Mouse (Mus musculus) stomach, postnatal 0 days (tissue): ENCODE results near the gene Hspa1a. TPM values are rescaled to one million over a fixed set of nuclear protein-coding genes. Genes with fewer than 3 reads are reported as not detected.
"Not testable (repeated sequence)": the region's sequence is repeated elsewhere in the genome, so short reads cannot be mapped to it uniquely, and the experiment has no call there.

Experiments used
- ATAC-seq: fragments of 200-750 bp; cut with Nextera tagmentation; 2 replicates; pipeline ENCODE4 v1.8.0; 2017; ENCODE audit not compliant: low FRiP score, low TSS enrichment
- DNase-seq: peaks from one replicate; pipeline ENCODE4 v3.0.0-alpha.2; 2016; ENCODE audit warnings: low spot score
- H3K27ac ChIP-seq: fragments of 300-500 bp; sonication (generic); replicated peaks from 2 replicates; pipeline ENCODE4 v1.5.1; 2014; ENCODE audit warnings: mild to moderate bottlenecking, control low read depth
- H3K27me3 ChIP-seq: fragments of 300-500 bp; sonication (generic); 2 replicates; pipeline ENCODE4 v1.6.1; 2014; ENCODE audit warnings: low read length; ENCODE audit not compliant: control insufficient read depth, insufficient read depth
- H3K36me3 ChIP-seq: fragments of 300-500 bp; sonication (generic); 2 replicates; pipeline ENCODE4 v1.6.1; 2014; ENCODE audit warnings: low read length, mixed read lengths; ENCODE audit not compliant: control insufficient read depth, insufficient read depth
- H3K4me1 ChIP-seq: fragments of 300-500 bp; sonication (generic); replicated peaks from 2 replicates; pipeline ENCODE4 v1.6.1; 2014; ENCODE audit warnings: antibody characterized with exemption; ENCODE audit not compliant: control insufficient read depth, insufficient read depth
- H3K4me2 ChIP-seq: fragments of 300-500 bp; sonication (generic); replicated peaks from 2 replicates; pipeline ENCODE4 v1.6.1; 2014; ENCODE audit warnings: low read depth, mild to moderate bottlenecking, control low read depth, moderate library complexity
- H3K4me3 ChIP-seq: fragments of 300-500 bp; sonication (generic); 2 replicates; pipeline ENCODE4 v1.5.1; 2014; ENCODE audit warnings: low read depth, low read length, control low read depth
- H3K9ac ChIP-seq: fragments of 300-500 bp; sonication (generic); 2 replicates; pipeline ENCODE4 v1.6.1; 2014; ENCODE audit warnings: mild to moderate bottlenecking, low read length, control low read depth, mixed read lengths
- H3K9me3 ChIP-seq: fragments of 300-500 bp; sonication (generic); 2 replicates; pipeline ENCODE4 v1.6.1; 2016; ENCODE audit warnings: low read length; ENCODE audit not compliant: control insufficient read depth
- CTCF ChIP-seq: IDR thresholded peaks from 2 replicates; pipeline ENCODE4 v1.5.1; 2016; ENCODE audit warnings: antibody characterized with exemption, low read depth, mild to moderate bottlenecking, moderate library complexity
- EP300 ChIP-seq: optimal IDR thresholded peaks from 2 replicates; pipeline ENCODE3; 2016; ENCODE audit warnings: antibody characterized with exemption
- WGBS: fragments of 180-500 bp; shearing (Covaris S2); extraction: QIAGEN DNeasy Blood & Tissue Kit; methylation state at CpG from one replicate; pipeline ENCODE4 v1.1.7; 2014; 5-methylcytosine and 5-hydroxymethylcytosine counted together
- polyA plus RNA-seq: library from polyadenylated mRNA; unstranded; fragments of >200 nt; fragmentation: Nextera tagmentation; extraction: Ambion mirVana; gene quantifications from 2 replicates; pipeline ENCODE4 v1.2.1, GENCODE M21; 2015

Hspa1a gene
- polyA plus RNA-seq, 1 experiment from 2014 or later = 24.1 TPM

- TF ChIP-seq CTCF (peak; percentile 80), EP300 (peak; percentile 96)
- ATAC-seq = peak; percentile 74
- Histone ChIP-seq H3K9ac (peak overlapping the region; percentile 83), H3K9me3 (no peaks in the 10 kb centered on the region), H3K36me3 (0 out of 2 replicates have a peak, but pooled peaks cover 7% of the 10 kb centered on the region), H3K27ac (peak overlapping the region; percentile 80), H3K4me3 (peak overlapping the region; percentile 74), H3K4me1 (peaks cover 5% of the 10 kb centered on the region; the same call in 1 of the 2 replicates), H3K27me3 (no peaks in the 10 kb centered on the region), H3K4me2 (peak overlapping the region; percentile 64)
- WGBS = under 1% methylated on average over 23 of the region's 23 CpGs
- DNase-seq = peak; percentile 83
Observed at GRCm38 (mm10) chr17:34952378-34953040, 19.4 kb downstream of the Hspa1a start.

GRCm38 (mm10) chr17:34951636-34952377 lies 20.1 kb downstream of the Hspa1a start:
- peak overlapping the region; percentile 74 for H3K4me3 ChIP-seq
- no peak for DNase-seq
- WGBS = under 1% methylated on average over 29 of the region's 29 CpGs
- peak; percentile 40; the same call in 1 of the 2 replicates for ATAC-seq
- peak overlapping the region; percentile 64 for H3K4me2 ChIP-seq
- H3K36me3 ChIP-seq = 0 out of 2 replicates have a peak, but pooled peaks cover 7% of the 10 kb centered on the region
- peak overlapping the region; percentile 83 for H3K9ac ChIP-seq
- peak overlapping the region; percentile 80 for H3K27ac ChIP-seq
- peaks cover 5% of the 10 kb centered on the region; the same call in 1 of the 2 replicates for H3K4me1 ChIP-seq
- no peaks in the 10 kb centered on the region for H3K27me3 ChIP-seq
- TF ChIP-seq EP300 (no peak), CTCF (no peak)
- no peaks in the 10 kb centered on the region for H3K9me3 ChIP-seq

GRCm38 (mm10) chr17:34950514-34951455 lies 21.2 kb downstream of the Hspa1a start:
- Histone ChIP-seq H3K27ac (peak overlapping the region; percentile 4; the same call in 1 of the 2 replicates), H3K4me2 (peak overlapping the region; percentile 64), H3K4me3 (peak overlapping the region; percentile 74), H3K9me3 (no peaks in the 10 kb centered on the region), H3K9ac (peak overlapping the region; percentile 83), H3K27me3 (no peaks in the 10 kb centered on the region), H3K4me1 (peaks cover 5% of the 10 kb centered on the region; the same call in 1 of the 2 replicates), H3K36me3 (0 out of 2 replicates have a peak, but pooled peaks cover 7% of the 10 kb centered on the region)
- WGBS = 25% methylated on average over 10 of the region's 10 CpGs
- TF ChIP-seq EP300 (no peak), CTCF (peak; percentile 48)
- ATAC-seq (no peak), DNase-seq (no peak)

GRCm38 (mm10) chr17:34949553-34949969 lies 22.4 kb downstream of the Hspa1a start:
- no peak for ATAC-seq
- 0 out of 2 replicates have a peak, but pooled peaks cover 7% of the 10 kb centered on the region for H3K36me3 ChIP-seq
- H3K4me1 ChIP-seq = peaks cover 5% of the 10 kb centered on the region; the same call in 1 of the 2 replicates
- H3K27ac ChIP-seq = no peak overlapping the region
- no peaks in the 10 kb centered on the region for H3K9me3 ChIP-seq
- no peak for DNase-seq
- H3K27me3 ChIP-seq = no peaks in the 10 kb centered on the region
- no peak overlapping the region for H3K4me3 ChIP-seq
- H3K9ac ChIP-seq = no peak overlapping the region
- H3K4me2 ChIP-seq = no peak overlapping the region
- WGBS = 32% methylated on average over 4 of the region's 4 CpGs
- TF ChIP-seq CTCF = no peak
- TF ChIP-seq EP300 = no peak

- H3K27ac ChIP-seq, H3K9me3 ChIP-seq, DNase-seq, H3K4me3 ChIP-seq, ATAC-seq, H3K9ac ChIP-seq, H3K4me1 ChIP-seq, H3K4me2 ChIP-seq, H3K36me3 ChIP-seq, H3K27me3 ChIP-seq: not testable (repeated sequence)
- 58% methylated on average over 9 of the region's 9 CpGs for WGBS
Observed at GRCm38 (mm10) chr17:34948721-34949552, 23.0 kb downstream of the Hspa1a start.
